Mouse (Mus musculus): ENCODE results near the gene Usp24. TPM values are rescaled to one million over a fixed set of nuclear protein-coding genes. Genes with fewer than 3 reads are reported as not detected.
"Not testable (repeated sequence)": the region's sequence is repeated elsewhere in the genome, so short reads cannot be mapped to it uniquely, and the experiment has no call there.

Gene Usp24
- total RNA-seq, 2 experiments from 2014 or later, result 80.2 to 87.0 TPM

GRCm38 (mm10) chr4:106317179-106318055 lies 1.4 kb downstream of the Usp24 start:
- 0 out of 2 replicates have a peak, but pooled peaks have one; percentile 18 for ATAC-seq (replicated peaks; ENCODE audit: low FRiP score, low TSS enrichment, poor library complexity, severe bottlenecking)

- peak; percentile 21 for ATAC-seq (replicated peaks; ENCODE audit: low FRiP score, low TSS enrichment, poor library complexity, severe bottlenecking)
Measured at GRCm38 (mm10) chr4:106318208-106318607, 2.2 kb downstream of the Usp24 start.

- no peak for ATAC-seq (replicated peaks; ENCODE audit: low FRiP score, low TSS enrichment, poor library complexity, severe bottlenecking)
Measured at GRCm38 (mm10) chr4:106318976-106319375, 3.0 kb downstream of the Usp24 start.

GRCm38 (mm10) chr4:106322846-106323245 lies 6.8 kb downstream of the Usp24 start:
- ATAC-seq (replicated peaks; ENCODE audit: low FRiP score, low TSS enrichment, poor library complexity, severe bottlenecking), result no peak

GRCm38 (mm10) chr4:106323318-106323717 lies 7.3 kb downstream of the Usp24 start:
- ATAC-seq (replicated peaks; ENCODE audit: low FRiP score, low TSS enrichment, poor library complexity, severe bottlenecking), result no peak

- peak; percentile 96 for ATAC-seq (replicated peaks; ENCODE audit: low FRiP score, low TSS enrichment, poor library complexity, severe bottlenecking)
Measured at GRCm38 (mm10) chr4:106327436-106327835, 11.4 kb downstream of the Usp24 start.

- ATAC-seq (replicated peaks; ENCODE audit: low FRiP score, low TSS enrichment, poor library complexity, severe bottlenecking), result no peak
Measured at GRCm38 (mm10) chr4:106328704-106329103, 12.7 kb downstream of the Usp24 start.

- not testable (repeated sequence) for ATAC-seq (replicated peaks; ENCODE audit: low FRiP score, low TSS enrichment, poor library complexity, severe bottlenecking)
Measured at GRCm38 (mm10) chr4:106329171-106329570, 13.2 kb downstream of the Usp24 start.

- ATAC-seq (replicated peaks; ENCODE audit: low FRiP score, low TSS enrichment, poor library complexity, severe bottlenecking), result no peak
Measured at GRCm38 (mm10) chr4:106330371-106330819, 14.4 kb downstream of the Usp24 start.

- no peak for ATAC-seq (replicated peaks; ENCODE audit: low FRiP score, low TSS enrichment, poor library complexity, severe bottlenecking)
Measured at GRCm38 (mm10) chr4:106333071-106333470, 17.1 kb downstream of the Usp24 start.

GRCm38 (mm10) chr4:106333584-106333983 lies 17.6 kb downstream of the Usp24 start:
- peak; percentile 53; the same call in 1 of the 2 replicates for ATAC-seq (replicated peaks; ENCODE audit: low FRiP score, low TSS enrichment, poor library complexity, severe bottlenecking)

- peak; percentile 79 for ATAC-seq (replicated peaks; ENCODE audit: low FRiP score, low TSS enrichment, poor library complexity, severe bottlenecking)
Measured at GRCm38 (mm10) chr4:106335858-106336257, 19.8 kb downstream of the Usp24 start.

GRCm38 (mm10) chr4:106347664-106348063 lies 31.7 kb downstream of the Usp24 start:
- ATAC-seq (replicated peaks; ENCODE audit: low FRiP score, low TSS enrichment, poor library complexity, severe bottlenecking), result peak; percentile 60

GRCm38 (mm10) chr4:106355025-106355424 lies 39.0 kb downstream of the Usp24 start:
- ATAC-seq (replicated peaks; ENCODE audit: low FRiP score, low TSS enrichment, poor library complexity, severe bottlenecking), result not testable (repeated sequence)

GRCm38 (mm10) chr4:106370013-106370412 lies 54.0 kb downstream of the Usp24 start:
- peak; percentile 97 for ATAC-seq (replicated peaks; ENCODE audit: low FRiP score, low TSS enrichment, poor library complexity, severe bottlenecking)

- peak; percentile 81 for ATAC-seq (replicated peaks; ENCODE audit: low FRiP score, low TSS enrichment, poor library complexity, severe bottlenecking)
Measured at GRCm38 (mm10) chr4:106375857-106376256, 59.8 kb downstream of the Usp24 start.

- no peak for ATAC-seq (replicated peaks; ENCODE audit: low FRiP score, low TSS enrichment, poor library complexity, severe bottlenecking)
Measured at GRCm38 (mm10) chr4:106378839-106379572, 63.0 kb downstream of the Usp24 start.

GRCm38 (mm10) chr4:106381131-106381530 lies 65.1 kb downstream of the Usp24 start:
- ATAC-seq (replicated peaks; ENCODE audit: low FRiP score, low TSS enrichment, poor library complexity, severe bottlenecking), result no peak

- ATAC-seq (replicated peaks; ENCODE audit: low FRiP score, low TSS enrichment, poor library complexity, severe bottlenecking), result no peak
Measured at GRCm38 (mm10) chr4:106389908-106390307, 73.9 kb downstream of the Usp24 start.

GRCm38 (mm10) chr4:106409621-106410020 lies 93.6 kb downstream of the Usp24 start:
- ATAC-seq (replicated peaks; ENCODE audit: low FRiP score, low TSS enrichment, poor library complexity, severe bottlenecking), result no peak

All from megakaryocyte-erythroid progenitor cell, adult 5-6 weeks (primary cell).